Mouse (Mus musculus): ENCODE results near the gene Plxnb1.
"Not testable (repeated sequence)": the region's sequence is repeated elsewhere in the genome, so short reads cannot be mapped to it uniquely, and the experiment has no call there.

Gene Plxnb1

GRCm38 (mm10) chr9:109104083-109104482, 8.9 kb downstream of the Plxnb1 start:
- no peak for DNase-seq

- DNase-seq = peak; percentile 37
Measured at GRCm38 (mm10) chr9:109105011-109105410, 9.8 kb downstream of the Plxnb1 start.

DNA sequence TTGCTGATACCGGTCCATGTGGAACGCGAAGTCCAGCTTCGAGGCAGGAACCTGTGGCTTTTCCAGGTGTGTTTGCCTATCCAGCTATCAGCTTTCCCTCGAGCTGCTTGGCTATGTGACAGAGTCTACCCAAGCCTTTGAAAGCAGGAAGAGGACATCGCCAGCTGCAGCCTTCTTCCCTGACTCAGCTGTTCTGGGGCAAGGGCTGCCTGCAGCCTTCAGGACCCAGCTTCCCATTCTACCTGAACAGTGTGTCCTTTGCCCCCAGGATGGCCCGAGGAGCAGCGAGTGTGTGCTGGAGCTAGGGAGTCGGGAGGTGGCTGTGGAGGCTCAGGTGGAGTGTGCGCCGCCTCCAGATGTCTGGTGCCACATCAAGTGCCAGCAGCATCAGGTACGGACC, 10.5 kb downstream of the Plxnb1 start:
- no peak for DNase-seq

- no peak for DNase-seq
Measured at GRCm38 (mm10) chr9:109107341-109107740, 12.2 kb downstream of the Plxnb1 start.

DNA sequence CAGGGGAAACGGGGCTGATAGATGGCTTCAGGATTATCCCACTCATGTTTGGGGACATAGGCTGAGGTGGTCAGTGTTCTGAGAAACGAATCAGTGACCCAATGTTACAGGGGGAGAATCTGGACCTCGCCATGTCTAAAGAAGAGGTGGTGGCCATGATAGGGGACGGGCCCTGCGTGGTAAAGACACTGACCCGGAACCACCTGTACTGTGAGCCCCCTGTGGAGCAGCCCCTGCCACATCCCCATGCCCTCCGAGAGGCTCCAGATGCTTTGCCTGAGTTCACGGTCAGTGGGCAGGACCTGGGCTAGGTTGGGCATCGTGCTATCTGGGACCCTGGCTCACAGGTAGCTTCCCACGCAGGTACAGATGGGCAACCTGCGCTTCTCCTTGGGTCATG, 15.1 kb downstream of the Plxnb1 start:
- DNase-seq = no peak

- no peak for DNase-seq
Measured at GRCm38 (mm10) chr9:109111101-109111500, 15.9 kb downstream of the Plxnb1 start.

DNA sequence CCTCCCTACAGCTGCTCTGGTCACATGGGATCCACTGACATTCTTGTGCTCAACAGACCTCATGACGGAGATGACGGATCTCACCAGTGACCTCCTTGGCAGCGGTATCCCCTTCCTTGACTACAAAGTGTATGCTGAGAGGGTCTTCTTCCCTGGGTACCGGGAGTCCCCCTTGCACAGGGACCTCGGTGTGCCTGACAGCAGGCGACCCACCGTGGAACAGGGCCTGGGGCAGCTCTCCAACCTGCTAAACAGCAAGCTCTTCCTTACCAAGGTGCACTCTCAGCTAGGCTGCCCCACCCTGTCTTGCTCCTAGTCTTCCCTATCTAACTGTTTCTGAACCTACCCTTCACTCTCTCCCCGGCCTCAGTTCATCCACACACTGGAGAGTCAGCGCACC, 16.4 kb downstream of the Plxnb1 start:
- DNase-seq = no peak

DNA sequence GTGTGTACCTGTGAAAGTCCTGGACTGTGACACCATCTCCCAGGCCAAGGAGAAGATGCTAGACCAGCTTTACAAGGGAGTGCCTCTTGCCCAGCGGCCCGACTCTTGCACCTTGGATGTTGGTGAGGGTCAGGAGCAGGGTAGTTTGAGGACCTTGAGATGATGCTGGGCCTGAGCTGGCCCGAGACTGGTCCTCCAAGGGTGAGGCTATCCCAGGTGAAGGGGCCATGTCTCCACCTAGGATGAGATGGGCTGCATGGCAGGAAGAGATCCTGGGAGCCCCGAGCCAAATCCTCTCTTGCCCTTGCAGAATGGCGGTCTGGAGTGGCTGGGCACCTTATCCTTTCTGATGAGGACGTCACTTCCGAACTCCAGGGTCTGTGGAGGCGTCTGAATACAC, 18.1 kb downstream of the Plxnb1 start:
- DNase-seq = no peak

GRCm38 (mm10) chr9:109114276-109114675, 19.1 kb downstream of the Plxnb1 start:
- no peak for DNase-seq

- DNase-seq = no peak
Measured at GRCm38 (mm10) chr9:109114871-109115270, 19.7 kb downstream of the Plxnb1 start.

DNA sequence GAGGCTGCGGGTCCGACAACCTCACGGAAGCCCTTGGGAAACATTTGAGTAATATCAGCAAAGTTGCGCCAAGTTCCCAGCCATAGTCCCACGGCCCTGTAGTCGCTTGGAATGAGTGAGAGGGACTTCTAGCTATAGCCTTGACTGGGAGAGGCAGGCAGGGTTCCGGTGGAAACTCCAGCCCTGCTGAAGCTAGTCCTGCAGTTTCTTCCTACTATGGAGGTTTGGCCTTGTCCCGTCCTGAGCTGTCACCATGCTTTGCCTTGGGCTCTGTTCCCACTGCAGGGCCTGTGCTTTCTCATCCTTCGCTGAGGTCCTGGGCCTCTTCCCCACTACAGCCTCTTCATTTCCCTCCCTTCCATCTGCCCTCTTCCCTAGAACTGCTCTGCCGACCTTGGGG, 21.0 kb downstream of the Plxnb1 start:
- DNase-seq = no peak

DNA sequence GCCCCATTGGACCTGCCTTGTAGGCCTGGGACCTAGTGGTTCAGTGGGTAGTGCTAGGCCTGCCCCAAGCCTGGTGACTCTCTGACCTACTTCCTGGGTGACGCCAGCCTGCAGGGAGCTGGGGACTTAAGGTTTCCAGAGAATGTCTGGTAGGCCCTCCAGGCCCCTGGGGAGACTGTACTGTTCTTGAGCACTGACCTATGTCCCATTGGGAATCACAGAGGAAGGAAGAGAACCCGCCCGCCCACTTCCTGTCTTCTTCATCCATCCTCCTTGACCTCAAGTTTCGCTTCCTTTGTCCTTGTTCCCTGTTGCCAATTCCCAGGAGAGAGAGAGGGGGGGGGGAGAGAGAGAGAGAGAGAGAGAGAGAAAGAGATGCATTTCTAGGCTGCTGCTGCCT, 22.9 kb downstream of the Plxnb1 start:
- DNase-seq = no peak

- no peak for DNase-seq
Measured at GRCm38 (mm10) chr9:109119571-109119970, 24.4 kb downstream of the Plxnb1 start.

- DNase-seq = no peak
Measured at GRCm38 (mm10) chr9:109120956-109121355, 25.8 kb downstream of the Plxnb1 start.

GRCm38 (mm10) chr9:109122553-109123085, 27.4 kb downstream of the Plxnb1 start:
- DNase-seq = peak; percentile 66

GRCm38 (mm10) chr9:109123266-109123665, 28.1 kb downstream of the Plxnb1 start:
- DNase-seq = peak; percentile 20

DNA sequence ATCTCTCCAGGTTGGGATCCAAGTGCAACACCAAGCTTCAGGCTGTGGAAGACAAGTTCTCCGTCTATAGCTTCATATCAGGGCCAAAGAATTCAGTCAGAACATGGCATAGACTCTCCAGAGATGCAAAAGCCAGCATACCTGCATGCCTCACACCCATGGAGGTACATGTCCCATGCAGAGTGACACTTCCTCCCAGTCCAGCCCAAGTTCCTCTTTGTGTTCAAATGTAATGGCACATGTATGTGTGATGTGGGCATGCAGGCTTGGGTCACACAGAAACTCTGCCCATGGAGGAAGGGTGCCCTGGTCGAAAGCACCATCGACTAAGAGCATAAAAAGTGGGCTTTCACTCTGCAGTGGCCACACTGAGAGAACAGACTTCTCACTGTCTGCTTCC, 29.0 kb downstream of the Plxnb1 start:
- no peak for DNase-seq

- DNase-seq = no peak
Measured at GRCm38 (mm10) chr9:109125043-109125442, 29.9 kb downstream of the Plxnb1 start.

DNA sequence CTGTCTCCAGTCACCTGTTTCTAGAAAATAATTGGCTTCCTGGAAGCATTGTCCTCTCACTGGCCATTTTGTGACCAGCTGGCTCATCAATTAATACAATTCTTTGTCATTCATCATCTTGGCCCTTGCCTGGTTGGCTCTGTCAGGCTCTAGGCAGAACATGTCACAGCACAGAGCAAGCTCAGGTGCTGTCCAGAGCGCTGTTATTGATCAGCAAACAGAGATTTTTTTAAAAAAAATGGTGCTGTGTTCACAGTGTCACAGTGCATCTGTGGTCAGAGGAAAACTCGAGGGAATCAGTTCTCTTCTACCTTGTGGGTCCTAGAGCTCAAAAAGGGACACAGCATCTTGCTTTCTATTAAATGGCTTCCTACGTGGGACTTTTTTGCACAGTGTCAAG, 30.3 kb downstream of the Plxnb1 start:
- no peak for DNase-seq

- DNase-seq = no peak
Measured at GRCm38 (mm10) chr9:109127076-109127475, 31.9 kb downstream of the Plxnb1 start.

DNA sequence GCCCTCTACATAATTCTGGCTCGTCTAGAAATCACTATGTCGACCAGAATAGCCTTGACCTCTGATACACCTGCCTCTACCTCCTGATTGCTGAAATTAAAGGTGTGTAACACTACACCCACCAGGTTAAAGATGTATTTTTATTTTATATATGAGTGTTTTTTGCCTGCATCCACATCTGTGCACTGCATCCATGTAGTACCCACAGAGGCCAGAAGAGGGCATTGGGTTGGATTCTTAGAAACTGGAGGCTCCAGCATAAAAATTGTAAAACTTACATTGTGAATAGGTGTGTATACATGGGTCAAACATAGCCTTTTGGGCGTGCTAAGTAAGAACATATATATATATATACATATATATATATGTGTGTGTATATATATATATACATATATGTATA, 33.0 kb downstream of the Plxnb1 start:
- peak; percentile 44 for DNase-seq

GRCm38 (mm10) chr9:109130076-109130475, 34.9 kb downstream of the Plxnb1 start:
- DNase-seq = no peak

- DNase-seq = not testable (repeated sequence)
Measured at GRCm38 (mm10) chr9:109140414-109140813, 45.2 kb downstream of the Plxnb1 start.

GRCm38 (mm10) chr9:109161941-109162340, 66.8 kb downstream of the Plxnb1 start, which contains the start of gene Fbxw21:
Gene Fbxw21, minus strand, starts transcription at chr9:109162041.
- DNase-seq = no peak

- peak; percentile 39 for DNase-seq
Measured at GRCm38 (mm10) chr9:109167316-109167715, 72.1 kb downstream of the Plxnb1 start.

Data from retina, postnatal 1 day (tissue).